22 mouse cellular contexts compared by ENCODE assay signal in the genomic region with DNA sequence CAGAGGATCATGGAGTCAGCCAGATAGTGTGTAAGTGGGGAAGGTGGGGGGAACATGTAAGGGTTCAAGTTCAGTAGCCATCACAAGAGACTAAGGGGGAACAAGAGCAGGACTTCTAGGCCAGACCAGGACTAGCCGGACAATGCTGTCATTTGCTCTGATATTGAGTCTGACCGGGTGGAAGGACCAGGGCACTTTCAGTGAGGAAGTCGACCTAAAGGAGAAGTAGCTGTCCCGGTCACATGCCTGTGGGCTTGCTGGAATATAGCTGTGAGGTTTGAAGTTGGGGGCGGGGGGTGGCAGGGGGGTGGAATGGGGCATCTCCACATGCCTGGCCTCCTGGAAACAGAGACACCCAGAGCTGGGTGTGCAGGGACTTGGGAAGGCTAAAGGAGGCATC. TPM values are rescaled to one million over a fixed set of nuclear protein-coding genes. Genes with fewer than 3 reads are reported as not detected.
DNase-seq lines count a peak whose midpoint lies in the region; ATAC-seq and TF ChIP-seq lines count a peak whose summit lies in the region.
"Had no signal": no experiment of that assay in that cellular context is flagged by ENCODE, and none has a peak within 500 bp of the region (broad histone marks: within the 10 kb centered on the region; RNA-seq: fewer than 3 reads in every experiment).

No protein-coding gene starts in this region.

- no peak overlapping the region for H3K27ac ChIP-seq in embryonic facial prominence, embryonic 10.5 days (replicated peaks)
- H3K27ac ChIP-seq in liver, postnatal 0 days (ENCODE audit: low read depth): peak overlapping the region; percentile 60; the same call in 1 of the 2 replicates
- H3K27ac ChIP-seq: hindbrain, embryonic 14.5 days; limb, embryonic 12.5 days had no signal

- peak overlapping the region; percentile 3; the same call in 1 of the 2 replicates for H3K4me3 ChIP-seq in embryonic facial prominence, embryonic 10.5 days
- no peak overlapping the region for H3K4me3 ChIP-seq in liver, postnatal 0 days (ENCODE audit: low read depth, low read length)
- H3K4me3 ChIP-seq: heart, embryonic 12.5 days had no signal

- no peaks in the 10 kb centered on the region for H3K9me3 ChIP-seq in embryonic facial prominence, embryonic 10.5 days
- H3K9me3 ChIP-seq in liver, postnatal 0 days (ENCODE audit: low read length): no peaks in the 10 kb centered on the region
- H3K9me3 ChIP-seq: heart, embryonic 12.5 days; limb, embryonic 12.5 days had no signal

- no peak overlapping the region for H3K4me2 ChIP-seq in liver, postnatal 0 days (ENCODE audit: low read depth, low read length)

- peak; percentile 97 for DNase-seq in heart, adult 11 months
- no peak for DNase-seq in heart, adult 9 months (ENCODE audit: low spot score in 2 of 2)
- peak; percentile 23 for DNase-seq in 416B (ENCODE audit: low read depth)
- no peak for DNase-seq in embryonic facial prominence, embryonic 10.5 days (ENCODE audit: low spot score)
- no peak for DNase-seq in liver, postnatal 0 days
- no peak for DNase-seq in cerebellum, adult 9-10 months
- DNase-seq in thymus, postnatal 4 days: no peak
- DNase-seq: adrenal gland, adult 8-10 months; cerebellum, adult 8-10 months; gastrocnemius, postnatal 10 days; lung, postnatal 10 days; thymus, adult 2 months had no signal

- peaks cover 33% of the 10 kb centered on the region for H3K4me1 ChIP-seq in embryonic facial prominence, embryonic 10.5 days
- H3K4me1 ChIP-seq in liver, postnatal 0 days (ENCODE audit: insufficient read depth): peaks cover 26% of the 10 kb centered on the region

- WGBS in embryonic facial prominence, embryonic 10.5 days: 86% methylated on average over 5 of the region's 5 CpGs
- whole genome bisulfite sequencing in liver, postnatal 0 days (ENCODE audit: insufficient replicate concordance): 51% methylated on average over 5 of the region's 5 CpGs

- no peak for ATAC-seq in liver, postnatal 0 days
- no peak for ATAC-seq in erythroid progenitor cell, adult 5-6 weeks (replicated peaks; ENCODE audit: low FRiP score, poor library complexity, severe bottlenecking)
- ATAC-seq: intestine, embryonic 16.5 days had no signal

- H3K9ac ChIP-seq in liver, postnatal 0 days (replicated peaks): no peak overlapping the region
- H3K9ac ChIP-seq: hindbrain, embryonic 14.5 days; limb, embryonic 12.5 days had no signal

- no peak for TF ChIP-seq EP300 in liver, postnatal 0 days (IDR thresholded peaks at IDR 0.05; ENCODE audit: low read depth)

- no peaks in the 10 kb centered on the region for H3K27me3 ChIP-seq in embryonic facial prominence, embryonic 10.5 days (replicated peaks; ENCODE audit: low read depth, poor library complexity, severe bottlenecking)
- no peaks in the 10 kb centered on the region for H3K27me3 ChIP-seq in liver, postnatal 0 days (ENCODE audit: insufficient read depth, low read length)
- H3K27me3 ChIP-seq: heart, embryonic 12.5 days; limb, embryonic 12.5 days had no signal

- H3K36me3 ChIP-seq in embryonic facial prominence, embryonic 10.5 days (replicated peaks): peaks cover 21% of the 10 kb centered on the region
- H3K36me3 ChIP-seq in liver, postnatal 0 days (replicated peaks; ENCODE audit: insufficient read depth, low read length): peaks cover 8% of the 10 kb centered on the region; the same call in 1 of the 2 replicates

- no peak for TF ChIP-seq CTCF in liver, postnatal 0 days (IDR thresholded peaks at IDR 0.05; ENCODE audit: low read depth)

RNA-seq across cellular contexts. Expression of a gene that starts 2.0 kb away (rescaled TPM):
- polyA plus RNA-seq in embryonic facial prominence, embryonic 10.5 days (2016; fragmentation: Nextera tagmentation; extraction: Ambion mirVana): 250 and 258 TPM in 2 replicates
- polyA plus RNA-seq in liver, postnatal 0 days (2015; fragmentation: Nextera tagmentation; extraction: Ambion mirVana): 165 and 167 TPM in 2 replicates
- 46.5 and 52.4 TPM in 2 replicates for total RNA-seq in erythroid progenitor cell, adult 5-6 weeks (2015; ENCODE audit: low replicate concordance)
- 24.1 and 28.5 TPM in 2 replicates for total RNA-seq in erythroid progenitor cell, adult 5-6 weeks (2017; ENCODE audit: low replicate concordance)

RNA-seq across cellular contexts. Expression of a gene that starts 7.6 kb away (rescaled TPM):
- 28.0 and 28.8 TPM in 2 replicates for polyA plus RNA-seq in embryonic facial prominence, embryonic 10.5 days (2016; fragmentation: Nextera tagmentation; extraction: Ambion mirVana)
- polyA plus RNA-seq in liver, postnatal 0 days (2015; fragmentation: Nextera tagmentation; extraction: Ambion mirVana): 28.1 and 29.7 TPM in 2 replicates
- 40.0 and 51.6 TPM in 2 replicates for total RNA-seq in erythroid progenitor cell, adult 5-6 weeks (2015; ENCODE audit: low replicate concordance)
- 30.5 and 44.4 TPM in 2 replicates for total RNA-seq in erythroid progenitor cell, adult 5-6 weeks (2017; ENCODE audit: low replicate concordance)

RNA-seq across cellular contexts. Expression of a gene that starts 15.1 kb away (rescaled TPM):
- 0.48 and 0.81 TPM in 2 replicates for polyA plus RNA-seq in embryonic facial prominence, embryonic 10.5 days (2016; fragmentation: Nextera tagmentation; extraction: Ambion mirVana)
- 9.5 TPM in 2 replicates for polyA plus RNA-seq in liver, postnatal 0 days (2015; fragmentation: Nextera tagmentation; extraction: Ambion mirVana)
- 5.4 TPM in 2 replicates for total RNA-seq in erythroid progenitor cell, adult 5-6 weeks (2015; ENCODE audit: low replicate concordance)
- total RNA-seq in erythroid progenitor cell, adult 5-6 weeks (2017; ENCODE audit: low replicate concordance): 4.7 and 6.8 TPM in 2 replicates

RNA-seq across cellular contexts. Expression of a gene that starts 20.5 kb away (rescaled TPM):
- 7.3 and 8.4 TPM in 2 replicates for polyA plus RNA-seq in embryonic facial prominence, embryonic 10.5 days (2016; fragmentation: Nextera tagmentation; extraction: Ambion mirVana)
- 42.6 and 48.1 TPM in 2 replicates for polyA plus RNA-seq in liver, postnatal 0 days (2015; fragmentation: Nextera tagmentation; extraction: Ambion mirVana)
- 28.5 and 29.3 TPM in 2 replicates for total RNA-seq in erythroid progenitor cell, adult 5-6 weeks (2015; ENCODE audit: low replicate concordance)
- total RNA-seq in erythroid progenitor cell, adult 5-6 weeks (2017; ENCODE audit: low replicate concordance): 28.2 and 34.4 TPM in 2 replicates

RNA-seq across cellular contexts. Expression of a gene that starts 43.9 kb away (rescaled TPM):
- not detected in 2 replicates for polyA plus RNA-seq in embryonic facial prominence, embryonic 10.5 days (2016; fragmentation: Nextera tagmentation; extraction: Ambion mirVana)
- polyA plus RNA-seq in liver, postnatal 0 days (2015; fragmentation: Nextera tagmentation; extraction: Ambion mirVana): 0.04 and 0.13 TPM in 2 replicates
- total RNA-seq in erythroid progenitor cell, adult 5-6 weeks (2015; ENCODE audit: low replicate concordance): 3.6 TPM in 1 of 2 replicates, not detected in the other
- total RNA-seq in erythroid progenitor cell, adult 5-6 weeks (2017; ENCODE audit: low replicate concordance): not detected in 2 replicates
- total RNA-seq: gastrocnemius, postnatal 10 days; layer of hippocampus, adult 8-10 months had no signal
- polyA plus RNA-seq: forebrain, embryonic 11.5 days; heart, embryonic 12.5 days; hindbrain, embryonic 14.5 days; intestine, embryonic 16.5 days; kidney, embryonic 16.5 days; limb, embryonic 12.5 days; midbrain, embryonic 11.5 days; neural tube, embryonic 14.5 days had no signal

Comparison
In these comparisons a context has a peak if more than half of its experiments do, and no peak if none do; other contexts are left out.
1. DNase-seq: peak in heart, adult 11 months (single experiment) and 416B (single experiment); none in heart, adult 9 months (0 of 2), embryonic facial prominence, embryonic 10.5 days (single experiment), liver, postnatal 0 days (single experiment), cerebellum, adult 9-10 months (single experiment) and thymus, postnatal 4 days (single experiment).